Mouse (Mus musculus) limb, embryonic 15.5 days (tissue): ENCODE measurements around the gene Gpr75. TPM values are rescaled to one million over a fixed set of nuclear protein-coding genes. Genes with fewer than 3 reads are reported as not detected.

ENCODE experiments used
- polyA plus RNA-seq: library from polyadenylated mRNA; unstranded; fragments of >200 nt; fragmentation: Nextera tagmentation; extraction: Ambion mirVana; gene quantifications from 2 replicates; pipeline ENCODE4 v1.2.1, GENCODE M21; 2015

Gene Gpr75
- polyA plus RNA-seq, 1 experiment from 2014 or later: 0.27 TPM

Other genes with a start within 250 kb of the Gpr75 start
- gene Acyp2, start 235.8 kb upstream of the Gpr75 start, polyA plus RNA-seq: 9.6 and 9.8 TPM in 2 replicates
- 15.6 and 18.2 TPM in 2 replicates for gene Psme4, start 113.6 kb upstream of the Gpr75 start, polyA plus RNA-seq
- 29.6 and 33.0 TPM in 2 replicates for gene Asb3, start 58 bp downstream of the Gpr75 start, polyA plus RNA-seq
- 10.0 and 12.9 TPM in 2 replicates for gene Erlec1, start 69.0 kb downstream of the Gpr75 start, polyA plus RNA-seq
- gene Chac2, start 101.0 kb downstream of the Gpr75 start, polyA plus RNA-seq: 14.7 and 15.7 TPM in 2 replicates